Mouse (Mus musculus): ENCODE measurements at regions not wholly inside any gene's neighbourhood (a gene's known extent, or its start where the extent isn't known, plus 50 kb on each side); places are given as distances from the start of the nearest gene placed in this dataset.

DNA sequence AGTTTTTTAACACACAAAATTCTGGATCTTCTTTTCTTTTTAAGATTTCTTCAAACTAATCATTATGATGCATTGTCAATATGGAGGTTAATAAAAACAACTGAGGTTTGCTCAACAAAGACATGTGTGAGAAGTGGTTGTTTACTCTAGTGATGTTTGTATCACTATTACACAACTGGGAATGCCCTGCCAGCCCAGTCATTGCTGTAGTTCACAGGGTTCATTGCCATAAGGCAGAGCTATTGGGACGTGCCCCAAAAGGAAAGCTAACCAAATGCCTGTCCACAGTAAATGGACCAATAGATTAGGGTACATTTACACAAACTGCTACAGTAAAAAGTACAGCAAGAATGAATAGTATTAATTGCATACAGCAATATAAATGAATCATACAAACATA lies 84.9 kb downstream of the Mrpl39 start:
- no peak overlapping the region for H3K9ac ChIP-seq
- ATAC-seq (replicated peaks): no peak
- H3K27me3 ChIP-seq (replicated peaks): no peaks in the 10 kb centered on the region
- H3K9me3 ChIP-seq: no peaks in the 10 kb centered on the region
- no peak overlapping the region for H3K4me2 ChIP-seq
- H3K4me3 ChIP-seq: no peak overlapping the region
- H3K27ac ChIP-seq: no peak overlapping the region
- no peaks in the 10 kb centered on the region for H3K36me3 ChIP-seq (replicated peaks)
- 77% methylated on average over 1 of the region's 1 CpGs for WGBS
- H3K4me1 ChIP-seq: no peaks in the 10 kb centered on the region

DNA sequence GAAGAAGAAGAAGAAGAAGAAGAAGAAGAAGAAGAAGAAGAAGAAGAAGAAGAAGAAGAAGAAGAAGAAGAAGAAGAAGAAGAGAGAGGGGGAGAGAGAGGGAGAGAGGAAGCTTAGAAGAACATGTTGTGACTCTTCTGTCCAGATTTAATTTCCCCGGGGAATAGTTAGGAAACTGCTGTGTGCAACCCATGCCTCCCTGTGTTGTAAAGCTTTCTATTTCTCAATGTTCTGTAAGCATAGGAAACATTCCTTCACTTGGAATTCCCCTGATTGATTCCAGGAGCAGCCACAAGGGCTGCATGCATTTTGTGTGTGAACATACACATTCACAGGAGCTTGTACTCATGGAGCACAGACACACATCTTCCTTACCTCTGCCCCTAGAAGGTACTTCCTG lies 81.7 kb downstream of the Mrpl39 start:
- WGBS: 89% methylated on average over 1 of the region's 1 CpGs
- H3K4me3 ChIP-seq: no peak overlapping the region
- no peaks in the 10 kb centered on the region for H3K27me3 ChIP-seq (replicated peaks)
- no peak for ATAC-seq (replicated peaks)
- H3K4me1 ChIP-seq: no peaks in the 10 kb centered on the region
- H3K9ac ChIP-seq: no peak overlapping the region
- H3K4me2 ChIP-seq: no peak overlapping the region
- H3K27ac ChIP-seq: no peak overlapping the region
- no peaks in the 10 kb centered on the region for H3K36me3 ChIP-seq (replicated peaks)
- no peaks in the 10 kb centered on the region for H3K9me3 ChIP-seq

DNA sequence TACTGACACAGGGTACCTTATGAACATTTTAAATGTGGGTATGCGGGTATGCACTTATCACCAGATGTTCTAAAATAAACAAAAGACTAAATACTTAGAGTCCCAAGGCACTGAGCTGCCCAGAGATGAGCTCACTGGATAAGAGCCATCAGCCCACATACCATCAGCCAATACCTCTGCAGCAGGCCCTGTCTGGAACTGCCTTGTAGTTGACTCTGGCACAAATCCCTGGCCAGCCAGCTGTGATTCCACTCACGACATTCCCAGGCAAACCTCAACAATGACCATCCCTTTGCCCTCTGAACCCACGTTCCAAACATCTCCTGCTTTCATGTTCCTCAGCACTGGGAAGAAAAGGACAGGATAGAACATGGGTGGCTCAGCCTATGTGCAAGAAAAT lies 73.7 kb downstream of the Mrpl39 start:
- no peak overlapping the region for H3K4me2 ChIP-seq
- H3K27ac ChIP-seq: no peak overlapping the region
- no peak for ATAC-seq (replicated peaks)
- no peaks in the 10 kb centered on the region for H3K27me3 ChIP-seq (replicated peaks)
- H3K9me3 ChIP-seq: no peaks in the 10 kb centered on the region
- H3K4me3 ChIP-seq: no peak overlapping the region
- no peaks in the 10 kb centered on the region for H3K36me3 ChIP-seq (replicated peaks)
- WGBS: 74% methylated on average over 3 of the region's 3 CpGs
- no peak overlapping the region for H3K9ac ChIP-seq
- no peaks in the 10 kb centered on the region for H3K4me1 ChIP-seq

DNA sequence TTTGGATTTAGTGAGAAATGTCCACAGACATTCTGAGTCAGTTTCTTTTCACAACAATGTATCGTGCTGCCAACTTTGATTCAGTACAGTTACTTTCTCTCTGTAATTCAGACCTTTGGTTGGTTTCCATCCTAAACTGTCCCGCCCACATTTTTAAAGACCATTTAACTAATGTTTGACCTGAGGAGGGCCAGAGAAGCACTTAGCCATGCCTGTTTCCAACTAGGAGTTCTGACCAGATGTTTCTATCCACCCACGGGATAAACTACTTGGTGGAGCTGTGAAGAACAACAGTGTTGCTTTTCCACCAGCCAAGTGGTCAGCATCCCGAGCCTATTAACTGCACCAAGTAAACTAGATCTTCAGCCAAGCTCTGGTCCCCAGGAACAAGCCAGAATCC lies 72.0 kb downstream of the Mrpl39 start:
- no peaks in the 10 kb centered on the region for H3K4me1 ChIP-seq

More for the DNA sequence above, 72.0 kb downstream of the Mrpl39 start:
- H3K27me3 ChIP-seq (replicated peaks): no peaks in the 10 kb centered on the region
- H3K4me2 ChIP-seq: no peak overlapping the region
- no peaks in the 10 kb centered on the region for H3K9me3 ChIP-seq
- no peak for ATAC-seq (replicated peaks)
- no peak overlapping the region for H3K27ac ChIP-seq
- H3K4me3 ChIP-seq: no peak overlapping the region
- 90% methylated on average over 4 of the region's 4 CpGs for WGBS
- H3K9ac ChIP-seq: no peak overlapping the region
- H3K36me3 ChIP-seq (replicated peaks): no peaks in the 10 kb centered on the region

Measured in midbrain, embryonic 15.5 days (tissue).